Mouse (Mus musculus) CH12.LX (cell line): ENCODE data around the gene Cd93. TPM values are rescaled to one million over a fixed set of nuclear protein-coding genes. Genes with fewer than 3 reads are reported as not detected.

Source experiments
- DNase-seq: peaks from one replicate; pipeline ENCODE4 v3.0.0-alpha.2; 2013; ENCODE audit errors: extremely low read depth
- H3K27ac ChIP-seq: 2 replicates; pipeline ENCODE4 v1.5.1; 2012; ENCODE audit warnings: low read depth, mild to moderate bottlenecking, control low read depth, moderate library complexity; ENCODE audit not compliant: insufficient read depth
- H3K27me3 ChIP-seq: replicated peaks from 2 replicates; pipeline ENCODE3; 2012; ENCODE audit warnings: inconsistent platforms
- H3K36me3 ChIP-seq, 2 experiments: replicated peaks in 1 of 2; 2 replicates each; pipeline versions ENCODE3 to v1.6.1; 2012; ENCODE audit warnings: inconsistent platforms in 1 of 2, low read length in 1 of 2, mild to moderate bottlenecking in 1 of 2, mixed read lengths in 1 of 2, moderate library complexity in 1 of 2; ENCODE audit not compliant: control insufficient read depth in 1 of 2, insufficient read depth in 1 of 2
- H3K4me1 ChIP-seq, 2 experiments: 2 replicates each; pipeline ENCODE4 v1.6.1; 2012; ENCODE audit warnings: inconsistent platforms in 1 of 2, moderate library complexity in 1 of 2; ENCODE audit not compliant: insufficient read depth in 2 of 2, control insufficient read depth in 1 of 2
- H3K4me2 ChIP-seq: 2 replicates; pipeline ENCODE4 v1.6.1; 2012; ENCODE audit warnings: low read depth, mild to moderate bottlenecking, control low read depth; ENCODE audit not compliant: poor library complexity, insufficient read depth, severe bottlenecking
- H3K4me3 ChIP-seq, 3 experiments: fragments of 150-350 bp in 1 of 3; sonication (generic) in 1 of 3; replicated peaks in 1 of 3; 2 replicates each; pipeline versions ENCODE3 to v1.5.1; 2011 to 2012; ENCODE audit warnings: low read depth in 2 of 3, low read length in 2 of 3, mild to moderate bottlenecking in 2 of 3, moderate library complexity in 2 of 3, control low read depth in 1 of 3, improper control_type of control experiment in 1 of 3, inconsistent platforms in 1 of 3, mixed read lengths in 1 of 3; ENCODE audit not compliant: poor library complexity in 1 of 3
- H3K79me2 ChIP-seq: replicated peaks from 2 replicates; pipeline ENCODE4 v1.6.1; 2012; ENCODE audit warnings: mild to moderate bottlenecking, moderate library complexity; ENCODE audit not compliant: control insufficient read depth, poor library complexity, insufficient read depth, severe bottlenecking; ENCODE audit errors: extremely low read depth
- H3K9ac ChIP-seq: 2 replicates; pipeline ENCODE4 v1.6.1; 2012; ENCODE audit warnings: low read depth, mild to moderate bottlenecking, control low read depth, moderate library complexity; ENCODE audit not compliant: insufficient read depth
- H3K9me3 ChIP-seq: replicated peaks from 2 replicates; pipeline ENCODE3; 2012; ENCODE audit warnings: low read length, inconsistent platforms, mixed read lengths
- CHD2 ChIP-seq: IDR thresholded peaks from 2 replicates; pipeline ENCODE4 v1.6.1; 2011; ENCODE audit warnings: low read length, improper control_type of control experiment
- E2F4 ChIP-seq: IDR thresholded peaks from 2 replicates; pipeline ENCODE4 v1.6.1; 2011; ENCODE audit warnings: low read depth, low read length, improper control_type of control experiment; ENCODE audit not compliant: insufficient replicate concordance
- EP300 ChIP-seq: IDR thresholded peaks from 2 replicates; pipeline ENCODE4 v1.6.1; 2011; ENCODE audit warnings: low read length, improper control_type of control experiment
- ETS1 ChIP-seq: conservative IDR thresholded peaks from 2 replicates; pipeline ENCODE4 v1.6.1; 2012; ENCODE audit warnings: low read depth, mild to moderate bottlenecking, inconsistent platforms, low read length, improper control_type of control experiment, moderate library complexity
- GABPA ChIP-seq: IDR thresholded peaks from 2 replicates; pipeline ENCODE4 v1.6.1; 2012; ENCODE audit warnings: low read depth, low read length, improper control_type of control experiment, inconsistent platforms; ENCODE audit not compliant: insufficient replicate concordance
- IRF4 ChIP-seq: IDR thresholded peaks from 2 replicates; pipeline ENCODE4 v1.6.1; 2014; ENCODE audit warnings: low read depth, mild to moderate bottlenecking, inconsistent platforms, low read length, improper control_type of control experiment
- MXI1 ChIP-seq: IDR thresholded peaks from 2 replicates; pipeline ENCODE4 v1.6.1; 2011; ENCODE audit warnings: mild to moderate bottlenecking, low read depth, low read length, improper control_type of control experiment
- MYC ChIP-seq: IDR thresholded peaks from 2 replicates; pipeline ENCODE4 v1.6.1; 2011; ENCODE audit warnings: low read depth, mild to moderate bottlenecking, improper control_type of control experiment, low read length
- NELFE ChIP-seq: IDR thresholded peaks from 2 replicates; pipeline ENCODE4 v1.6.1; 2011; ENCODE audit warnings: low read depth, low read length, improper control_type of control experiment
- NRF1 ChIP-seq: IDR thresholded peaks from 2 replicates; pipeline ENCODE4 v1.6.1; 2014; ENCODE audit warnings: low read depth, mild to moderate bottlenecking, inconsistent platforms, low read length, improper control_type of control experiment, moderate library complexity
- POLR2AphosphoS2 ChIP-seq: IDR thresholded peaks from 2 replicates; pipeline ENCODE4 v1.6.1; 2011; ENCODE audit warnings: low read depth, low read length, improper control_type of control experiment
- RCOR1 ChIP-seq: conservative IDR thresholded peaks from 2 replicates; pipeline ENCODE4 v1.6.1; 2012; ENCODE audit warnings: low read depth, mild to moderate bottlenecking, inconsistent platforms, low read length, improper control_type of control experiment
- SIN3A ChIP-seq: IDR thresholded peaks from 2 replicates; pipeline ENCODE4 v1.6.1; 2012; ENCODE audit warnings: low read length, improper control_type of control experiment, inconsistent platforms
- TBP ChIP-seq: conservative IDR thresholded peaks from 2 replicates; pipeline ENCODE4 v1.6.1; 2011; ENCODE audit warnings: low read depth, low read length, improper control_type of control experiment
- ZC3H11A ChIP-seq: IDR thresholded peaks from 2 replicates; pipeline ENCODE4 v1.6.1; 2012; ENCODE audit warnings: low read depth, mild to moderate bottlenecking, inconsistent platforms, low read length, improper control_type of control experiment
- ZKSCAN1 ChIP-seq: IDR thresholded peaks from 2 replicates; pipeline ENCODE4 v1.6.1; 2012; ENCODE audit warnings: low read depth, inconsistent platforms, low read length, improper control_type of control experiment, borderline replicate concordance
- dilution Hi-C: fragments of 300-500 bp; cut with MboI; formaldehyde crosslinking; loops from 2 replicates; pipeline ENCODE4 v1.14.3; 2020; ENCODE audit warnings: low sequenced_read_pairs; ENCODE audit not compliant: extremely low pct_unique_long_range_greater_than_20kb, extremely low pct_ligation_motif_present
- in situ Hi-C: fragments of 300-500 bp; cut with MboI; formaldehyde crosslinking; loops from 3 replicates; pipeline ENCODE4 v1.14.3; 2019; ENCODE audit warnings: low sequenced_read_pairs, low pct_ligation_motif_present, low pct_unique_long_range_greater_than_20kb, mixed read lengths
- polyA plus RNA-seq: library from polyadenylated mRNA; unstranded; fragments of >175 nt; gene quantifications from 2 replicates; pipeline ENCODE4 v1.2.1, GENCODE M21; 2012; ENCODE audit warnings: low read depth; ENCODE audit not compliant: insufficient read length
- total RNA-seq, 2 experiments: library from RNA; depleted of rRNA; stranded (reverse); fragments of 300-350 nt in 1 of 2; fragments of >200 nt in 1 of 2; gene quantifications; 2 replicates each; pipeline ENCODE4 v1.2.3; 2012 to 2014

Gene Cd93
- total and polyA plus RNA-seq, 3 experiments: 0.04 to 0.08 (median 0.07) TPM

DNA sequence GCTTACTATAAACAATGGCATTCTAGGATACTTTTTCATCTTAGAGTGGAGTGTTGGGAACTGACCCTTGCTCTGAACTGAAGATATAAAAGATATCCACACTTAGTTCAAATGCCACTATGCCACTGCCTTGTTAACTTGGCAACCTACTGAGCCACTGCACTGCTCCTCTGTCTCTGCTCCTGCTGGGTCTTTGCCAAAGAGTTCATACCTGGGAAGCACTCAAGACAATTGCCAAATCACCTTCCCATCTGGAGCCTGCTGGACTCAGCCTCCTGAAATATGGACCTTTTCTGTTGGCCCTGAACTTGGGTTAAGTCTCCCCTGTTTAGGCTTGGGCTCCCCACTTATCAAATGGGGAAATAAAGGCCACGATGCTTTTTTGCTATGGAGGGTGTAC is 6.3 kb upstream of the Cd93 start:
- no peaks in the 10 kb centered on the region for H3K79me2 ChIP-seq
- TF ChIP-seq ZKSCAN1 (no peak), RCOR1 (no peak), ETS1 (no peak), E2F4 (no peak), POLR2AphosphoS2 (no peak), GABPA (no peak), CHD2 (no peak), IRF4 (no peak), EP300 (no peak)
- TF ChIP-seq, all 38 proteins: peak for 0
- H3K27ac ChIP-seq: no peak overlapping the region
- no peak for DNase-seq
- dilution Hi-C loops: no loop called here
- H3K9me3 ChIP-seq: no peaks in the 10 kb centered on the region
- H3K4me2 ChIP-seq: no peak overlapping the region
- no peaks in the 10 kb centered on the region for H3K27me3 ChIP-seq
- in situ Hi-C loops: no loop called here
- H3K4me1 ChIP-seq: peaks cover 0 to 25% of the 10 kb centered on the region in 2 experiments; a peak in 2 of 4 replicates
- H3K9ac ChIP-seq: no peak overlapping the region
- H3K4me3 ChIP-seq: no peak overlapping the region
- no peaks in the 10 kb centered on the region for H3K36me3 ChIP-seq

DNA sequence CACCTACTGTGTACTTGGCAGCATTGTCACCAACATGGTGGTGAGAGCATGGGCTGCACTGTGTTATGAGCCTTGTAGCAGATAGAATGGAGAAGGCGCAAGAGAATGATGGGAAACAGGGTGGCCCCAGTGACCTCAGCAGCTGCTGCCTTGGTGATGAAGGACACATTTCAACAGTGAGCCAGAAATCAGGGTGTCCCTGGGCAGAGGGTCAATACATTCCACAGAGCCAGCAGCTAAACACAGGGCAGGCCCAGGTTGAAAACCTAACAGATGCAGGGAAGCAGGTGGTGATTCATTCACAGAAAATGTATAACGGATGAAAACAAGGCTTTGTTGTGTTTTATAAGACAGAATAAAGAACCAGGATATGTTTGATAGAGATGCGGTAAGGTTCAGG is 3.1 kb upstream of the Cd93 start:
- no peaks in the 10 kb centered on the region for H3K79me2 ChIP-seq
- H3K36me3 ChIP-seq: no peaks in the 10 kb centered on the region
- H3K4me1 ChIP-seq: peaks cover 0 to 12% of the 10 kb centered on the region in 2 experiments; a peak in 2 of 4 replicates
- no peaks in the 10 kb centered on the region for H3K27me3 ChIP-seq
- H3K4me2 ChIP-seq: no peak overlapping the region
- H3K27ac ChIP-seq: no peak overlapping the region
- no peak for DNase-seq
- dilution Hi-C loops: no loop called here
- in situ Hi-C loops: no loop called here
- no peak overlapping the region for H3K9ac ChIP-seq
- TF ChIP-seq EP300: no peak
- TF ChIP-seq NELFE: no peak
- TF ChIP-seq SIN3A: no peak
- no peak for TF ChIP-seq MYC
- TF ChIP-seq MXI1: no peak
- no peak for TF ChIP-seq TBP
- no peak for TF ChIP-seq IRF4
- no peak for TF ChIP-seq ZC3H11A
- TF ChIP-seq NRF1: no peak
- H3K4me3 ChIP-seq: no peak overlapping the region
- no peaks in the 10 kb centered on the region for H3K9me3 ChIP-seq
